Mouse (Mus musculus) retina, adult 2 months (tissue): ENCODE measurements around the gene Flt1.

Source experiments
- DNase-seq: peaks from one replicate; pipeline ENCODE4 v3.0.0-alpha.2; 2012; ENCODE audit warnings: low read depth, low spot score

The Flt1 gene

GRCm38 (mm10) chr5:147724945-147725830, 623 bp downstream of the Flt1 start:
- DNase-seq, result no peak

- no peak for DNase-seq
Observed at GRCm38 (mm10) chr5:147724391-147724790, 1.4 kb downstream of the Flt1 start.

DNA sequence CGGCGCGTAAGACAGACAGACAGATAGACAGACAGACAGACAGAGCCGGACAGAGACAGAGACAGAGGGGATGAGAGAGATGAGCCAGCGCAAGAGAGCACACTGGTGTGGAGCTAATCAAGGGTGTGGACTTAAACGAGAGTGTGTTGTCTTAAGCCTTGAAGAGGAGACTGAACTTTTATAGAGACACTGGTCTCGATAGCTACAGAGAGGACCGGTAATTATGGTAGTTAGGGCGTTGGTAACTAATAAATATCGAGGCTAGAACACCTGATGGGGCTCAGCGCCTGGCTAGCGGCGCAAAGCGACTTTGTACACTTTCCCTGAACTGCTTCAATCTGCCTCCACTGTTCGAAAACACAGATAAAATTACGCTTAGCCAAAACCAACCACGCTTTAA, 2.0 kb downstream of the Flt1 start:
- no peak for DNase-seq

- DNase-seq, result no peak
Observed at GRCm38 (mm10) chr5:147721438-147721837, 4.4 kb downstream of the Flt1 start.

GRCm38 (mm10) chr5:147718335-147718734, 7.5 kb downstream of the Flt1 start:
- no peak for DNase-seq

- DNase-seq, result no peak
Observed at GRCm38 (mm10) chr5:147716697-147717217, 9.1 kb downstream of the Flt1 start.

DNA sequence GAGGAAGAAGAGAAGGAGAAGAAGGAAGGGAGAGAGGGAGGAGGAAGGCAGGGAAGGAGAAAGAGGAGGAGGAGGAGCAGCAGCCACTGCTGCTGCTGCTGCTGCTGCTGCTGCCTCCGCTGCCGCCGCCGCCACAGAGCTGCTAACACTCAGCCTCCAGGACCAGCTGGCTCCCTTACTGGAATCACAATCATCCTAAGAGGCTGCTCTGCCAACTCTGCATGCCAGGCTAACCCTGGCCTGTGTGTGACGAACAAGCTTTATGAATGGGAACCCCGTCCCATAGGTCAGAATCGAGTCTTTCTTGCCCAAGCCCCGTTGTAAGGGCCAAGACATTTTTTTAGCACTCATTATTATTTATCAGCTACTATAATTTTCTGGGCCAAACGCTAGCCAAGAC, 9.5 kb downstream of the Flt1 start:
- DNase-seq, result no peak

- DNase-seq, result no peak
Observed at GRCm38 (mm10) chr5:147715391-147715790, 10.4 kb downstream of the Flt1 start.

- DNase-seq, result no peak
Observed at GRCm38 (mm10) chr5:147708500-147708899, 17.3 kb downstream of the Flt1 start.

- no peak for DNase-seq
Observed at GRCm38 (mm10) chr5:147707479-147707878, 18.3 kb downstream of the Flt1 start.

DNA sequence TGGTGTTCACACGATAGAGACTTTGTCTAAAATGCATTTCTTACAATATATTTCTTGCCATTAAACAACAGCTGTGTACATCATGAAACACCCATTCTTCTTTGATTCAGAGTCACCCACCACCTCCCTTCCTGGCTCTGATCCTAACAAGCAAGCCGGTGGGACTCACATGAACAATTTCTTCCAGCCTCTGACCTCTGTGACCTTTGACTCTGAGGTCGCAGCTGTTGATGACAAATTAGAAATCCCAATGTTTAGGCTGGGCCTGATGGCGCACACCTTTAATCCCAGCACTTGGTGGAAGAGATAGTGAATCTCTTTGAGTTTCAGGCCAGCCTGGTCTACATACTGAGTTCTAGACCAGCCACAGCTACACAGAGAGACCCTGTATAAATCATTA, 20.9 kb downstream of the Flt1 start:
- no peak for DNase-seq

- no peak for DNase-seq
Observed at GRCm38 (mm10) chr5:147702423-147702822, 23.4 kb downstream of the Flt1 start.

DNA sequence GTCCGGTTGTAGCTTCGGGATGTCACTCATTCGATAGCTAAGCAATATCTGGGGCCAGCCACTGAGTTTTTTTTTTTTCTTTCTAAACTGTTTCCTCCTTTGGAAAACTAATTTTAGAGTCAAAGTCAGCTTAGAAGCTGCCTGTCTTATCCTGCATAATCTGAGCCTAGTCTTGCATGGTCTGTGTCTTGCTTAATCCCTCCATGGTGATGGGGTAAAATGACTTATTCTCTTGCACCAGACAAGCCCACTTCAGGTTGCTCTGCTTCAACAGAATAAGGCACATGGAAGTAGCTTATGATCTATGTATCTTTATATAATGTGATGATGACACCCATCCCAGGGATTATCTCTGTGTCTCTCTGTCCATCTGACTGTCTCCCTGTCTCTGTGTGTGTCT, 24.8 kb downstream of the Flt1 start:
- no peak for DNase-seq

- no peak for DNase-seq
Observed at GRCm38 (mm10) chr5:147698044-147698443, 27.8 kb downstream of the Flt1 start.

DNA sequence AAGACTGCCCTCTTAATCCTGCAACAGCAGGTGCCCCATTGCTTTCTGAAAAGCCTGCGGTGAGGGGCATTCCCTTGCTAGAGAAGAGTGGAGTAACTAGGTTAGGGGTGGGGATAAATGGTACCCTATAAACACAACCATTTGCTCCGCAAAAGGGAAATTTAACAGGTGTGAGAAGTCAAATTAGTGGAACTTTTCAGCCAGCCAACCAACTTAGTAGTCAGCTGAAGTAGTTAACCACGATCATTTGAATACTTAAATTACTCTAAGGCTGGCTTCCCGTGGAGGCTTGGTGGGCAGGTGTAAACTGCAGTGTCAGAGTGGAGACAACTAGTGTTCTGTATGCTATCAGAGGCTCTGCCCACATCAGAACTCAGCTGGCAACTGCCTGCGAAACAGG, 28.6 kb downstream of the Flt1 start:
- no peak for DNase-seq

DNA sequence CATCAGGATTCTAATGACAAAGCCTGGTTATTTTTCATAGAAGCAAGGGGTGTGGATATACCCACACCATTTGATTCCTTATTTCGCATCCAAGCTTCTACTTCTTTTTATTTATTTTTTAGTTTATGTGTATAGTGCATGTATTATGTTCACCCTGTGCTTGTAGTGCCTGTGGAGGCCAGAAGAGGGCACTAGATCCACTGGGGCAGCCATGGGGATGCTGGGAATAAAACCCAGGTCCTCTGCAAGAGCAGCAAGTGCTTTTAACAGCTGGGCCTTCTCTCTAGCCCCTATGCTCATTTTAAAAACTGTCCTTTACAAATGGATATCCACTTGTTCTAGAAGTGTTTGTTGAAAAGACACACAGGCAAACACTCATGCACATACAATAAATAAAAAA, 33.2 kb downstream of the Flt1 start:
- DNase-seq, result no peak

GRCm38 (mm10) chr5:147683707-147684323, 42.0 kb downstream of the Flt1 start:
- no peak for DNase-seq

GRCm38 (mm10) chr5:147681224-147681623, 44.6 kb downstream of the Flt1 start:
- no peak for DNase-seq

- no peak for DNase-seq
Observed at GRCm38 (mm10) chr5:147680711-147681110, 45.1 kb downstream of the Flt1 start.

DNA sequence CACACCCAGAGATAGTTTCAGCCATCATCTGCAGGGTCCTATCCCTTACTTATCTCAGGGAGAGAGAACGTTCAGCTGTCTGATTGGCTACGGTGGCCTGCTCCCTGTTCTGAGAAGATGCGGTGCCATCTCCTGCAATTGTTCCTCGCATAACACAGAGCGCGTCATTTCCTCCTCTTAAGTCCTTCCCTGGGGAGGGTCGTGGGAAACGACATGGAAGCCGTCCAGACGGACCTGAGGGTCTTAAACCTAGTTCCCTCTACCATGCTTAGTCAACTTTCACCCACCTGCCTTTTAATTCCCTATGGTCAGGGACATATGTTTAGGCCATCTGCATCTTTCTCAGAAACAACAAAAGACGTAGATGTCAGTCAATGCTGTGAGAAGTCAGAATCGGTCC, 46.5 kb downstream of the Flt1 start:
- DNase-seq, result no peak

DNA sequence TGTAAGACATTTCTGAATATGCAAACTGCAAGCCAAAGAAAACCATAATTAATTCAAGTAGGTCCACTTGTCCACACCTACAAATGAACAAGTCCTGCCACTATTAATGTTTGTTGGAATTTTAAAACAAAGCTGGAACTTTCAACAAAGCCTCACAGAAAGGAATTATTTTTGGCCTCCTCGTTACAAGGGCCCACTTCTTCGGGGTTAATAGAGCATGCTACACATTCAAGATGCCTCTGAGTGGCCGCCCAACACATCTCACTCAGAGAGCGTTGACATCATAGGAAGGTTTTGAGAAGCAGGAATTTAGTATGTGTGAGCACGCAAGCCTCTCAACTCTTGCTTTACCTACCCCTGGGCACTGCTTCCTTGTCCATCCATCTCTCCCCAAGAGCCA, 50.0 kb downstream of the Flt1 start:
- DNase-seq, result no peak

DNA sequence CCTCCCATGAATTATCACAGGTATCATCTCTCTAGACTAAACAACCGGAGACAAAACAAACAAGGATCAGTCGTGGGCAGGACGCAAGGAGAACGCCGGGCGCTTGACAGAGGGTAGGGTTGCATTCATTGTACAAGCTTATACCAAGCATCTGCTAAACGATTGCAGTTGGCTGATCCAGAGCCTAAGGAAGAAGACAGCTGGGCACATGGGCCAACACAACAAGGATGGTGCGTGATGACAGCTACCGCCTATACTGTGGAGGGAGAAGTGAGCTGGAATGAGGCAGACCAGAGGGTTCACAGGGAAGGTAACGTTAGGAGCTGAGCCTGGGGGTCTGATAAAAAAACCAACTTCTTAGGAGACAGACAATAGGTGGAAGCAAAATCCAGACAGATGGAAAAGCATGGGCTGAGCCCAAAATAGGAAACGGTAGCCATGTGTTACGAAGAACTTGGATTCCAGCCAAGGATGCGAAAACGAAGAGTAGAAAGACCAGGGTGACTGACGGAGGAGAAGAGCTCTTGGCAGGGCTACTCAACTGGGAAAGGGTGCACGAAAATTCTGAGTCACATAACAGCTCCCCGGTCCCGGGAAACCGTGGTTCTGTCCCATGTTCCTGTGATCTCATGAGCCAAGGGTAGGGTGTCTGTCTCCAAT, 53.9 kb downstream of the Flt1 start:
- DNase-seq, result no peak
